Mouse (Mus musculus) MEL (cell line): ENCODE results near the gene Gm17469.
"Not testable (repeated sequence)": the region's sequence is repeated elsewhere in the genome, so short reads cannot be mapped to it uniquely, and the experiment has no call there.

ENCODE experiments used
- CTCF ChIP-seq, 3 experiments: IDR thresholded peaks in 2 of 3; conservative IDR thresholded peaks in 1 of 3; 2 replicates each; pipeline ENCODE4 v1.5.1; 2011 to 2012; ENCODE audit warnings: low read length in 3 of 3, low read depth in 2 of 3, mild to moderate bottlenecking in 2 of 3, improper control_type of control experiment in 1 of 3, inconsistent platforms in 1 of 3, mixed read lengths in 1 of 3, moderate library complexity in 1 of 3; ENCODE audit not compliant: control insufficient read depth in 1 of 3, insufficient read depth in 1 of 3, poor library complexity in 1 of 3, severe bottlenecking in 1 of 3
- HCFC1 ChIP-seq: IDR thresholded peaks from 2 replicates; pipeline ENCODE4 v1.6.1; 2012; ENCODE audit warnings: low read depth, mild to moderate bottlenecking, inconsistent platforms, low read length, improper control_type of control experiment, moderate library complexity
- POLR2A ChIP-seq, 2 experiments: IDR thresholded peaks; 2 replicates each; pipeline ENCODE4 v1.6.1; 2011 to 2012; ENCODE audit warnings: low read length in 2 of 2, mild to moderate bottlenecking in 2 of 2, control low read depth in 1 of 2, improper control_type of control experiment in 1 of 2, low read depth in 1 of 2, moderate library complexity in 1 of 2; ENCODE audit not compliant: control insufficient read depth in 1 of 2, insufficient read depth in 1 of 2, poor library complexity in 1 of 2

DNA sequence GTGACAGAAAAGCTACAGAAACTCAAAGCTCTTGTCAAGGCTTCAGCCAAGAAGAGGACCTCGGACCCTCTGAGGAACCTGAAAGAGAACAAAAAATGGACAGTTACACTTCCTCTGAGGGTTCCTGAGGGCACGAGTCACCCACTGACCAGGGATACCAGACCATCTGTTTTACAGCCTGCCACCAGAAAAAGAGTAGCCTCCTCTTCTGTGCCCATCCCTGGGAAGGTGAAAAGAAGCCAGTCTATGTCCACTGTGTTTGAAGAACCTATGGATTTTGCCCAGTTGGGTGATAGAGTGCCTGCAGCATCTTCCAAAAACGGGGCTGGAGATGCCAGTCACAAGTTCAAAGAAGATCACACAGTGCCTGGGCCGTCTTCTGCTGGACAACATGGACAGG, at the start of gene Gm17469:
- not testable (repeated sequence) for TF ChIP-seq CTCF (IDR thresholded peaks at IDR 0.05 in 2 of 3, conservative IDR thresholded peaks at IDR 0.05 in 1 of 3; ENCODE audit: control insufficient read depth in 1 of 3, insufficient read depth in 1 of 3, low read depth in 2 of 3, low read length in 3 of 3, poor library complexity in 1 of 3, severe bottlenecking in 1 of 3); POLR2A (IDR thresholded peaks at IDR 0.05; ENCODE audit: control insufficient read depth in 1 of 2, insufficient read depth in 1 of 2, low read depth in 1 of 2, low read length in 2 of 2, poor library complexity in 1 of 2); HCFC1
